Mouse (Mus musculus) granulocyte monocyte progenitor cell, adult 5-6 weeks (primary cell): ENCODE data around the gene Ccdc141. TPM values are rescaled to one million over a fixed set of nuclear protein-coding genes. Genes with fewer than 3 reads are reported as not detected.

Experiments
- ATAC-seq: replicated peaks from 2 replicates; pipeline ENCODE4 v1.8.0; 2016; ENCODE audit warnings: mild to moderate bottlenecking, moderate TSS enrichment, inconsistent platforms; ENCODE audit not compliant: poor library complexity, severe bottlenecking
- total RNA-seq, 2 experiments: library from RNA; stranded (forward) in 1 of 2; stranded (reverse) in 1 of 2; fragments of 200-712, 200-1000 nt in 1 of 2; fragments of >200 nt in 1 of 2; fragmentation: Nextera tagmentation in 1 of 2; gene quantifications; 2 replicates each; pipeline ENCODE4 v1.2.3; 2014 to 2017

Gene Ccdc141
- total RNA-seq (2014; fragmentation: Nextera tagmentation) (not detected in 2 replicates), total RNA-seq (2017) (0.86 TPM in 1 of 2 replicates, not detected in the other)

GRCm38 (mm10) chr2:77170633-77171105, at the start of gene Ccdc141:
Ccdc141 (minus strand) TSS chr2:77170636.
- ATAC-seq, result peak; percentile 85; the same call in 1 of the 2 replicates

GRCm38 (mm10) chr2:77212885-77213284, 42.4 kb upstream of the Ccdc141 start:
- no peak for ATAC-seq

- ATAC-seq, result no peak
These were observed 36.5 kb upstream of the Ccdc141 start for GRCm38 (mm10) chr2:77206951-77207350.

GRCm38 (mm10) chr2:77203916-77204315, 33.5 kb upstream of the Ccdc141 start:
- no peak for ATAC-seq

GRCm38 (mm10) chr2:77201900-77202299, 31.5 kb upstream of the Ccdc141 start:
- ATAC-seq, result no peak

GRCm38 (mm10) chr2:77200958-77201614, 30.6 kb upstream of the Ccdc141 start:
- ATAC-seq, result no peak

- no peak for ATAC-seq
These were observed 29.9 kb upstream of the Ccdc141 start for GRCm38 (mm10) chr2:77200379-77200778.

GRCm38 (mm10) chr2:77198246-77198645, 27.8 kb upstream of the Ccdc141 start:
- ATAC-seq, result no peak

- ATAC-seq, result no peak
These were observed 26.4 kb upstream of the Ccdc141 start for GRCm38 (mm10) chr2:77196819-77197218.

GRCm38 (mm10) chr2:77195056-77195455, 24.6 kb upstream of the Ccdc141 start:
- no peak for ATAC-seq

GRCm38 (mm10) chr2:77191811-77192210, 21.4 kb upstream of the Ccdc141 start:
- no peak for ATAC-seq

GRCm38 (mm10) chr2:77190891-77191290, 20.5 kb upstream of the Ccdc141 start:
- ATAC-seq, result no peak

GRCm38 (mm10) chr2:77190301-77190700, 19.9 kb upstream of the Ccdc141 start:
- no peak for ATAC-seq

GRCm38 (mm10) chr2:77189671-77190070, 19.2 kb upstream of the Ccdc141 start:
- ATAC-seq, result no peak

GRCm38 (mm10) chr2:77187501-77187900, 17.1 kb upstream of the Ccdc141 start:
- no peak for ATAC-seq

- no peak for ATAC-seq
These were observed 16.5 kb upstream of the Ccdc141 start for GRCm38 (mm10) chr2:77186912-77187311.

GRCm38 (mm10) chr2:77184049-77184571, 13.7 kb upstream of the Ccdc141 start:
- no peak for ATAC-seq

- no peak for ATAC-seq
These were observed 13.2 kb upstream of the Ccdc141 start for GRCm38 (mm10) chr2:77183646-77184045.

GRCm38 (mm10) chr2:77182996-77183380, 12.6 kb upstream of the Ccdc141 start:
- no peak for ATAC-seq

GRCm38 (mm10) chr2:77182271-77182995, 12.0 kb upstream of the Ccdc141 start:
- ATAC-seq, result no peak

GRCm38 (mm10) chr2:77177472-77177871, 7.0 kb upstream of the Ccdc141 start:
- no peak for ATAC-seq
